Mouse (Mus musculus): Measurements from ENCODE around the gene Dchs2. TPM values are rescaled to one million over a fixed set of nuclear protein-coding genes. Genes with fewer than 3 reads are reported as not detected.

Dchs2 gene
- polyA plus RNA-seq, 1 experiment from 2014 or later, result 0.55 TPM

GRCm38 (mm10) chr3:83136413-83136812 is 8.7 kb downstream of the Dchs2 start:
- no peak overlapping the region for H3K9ac ChIP-seq (ENCODE audit: low read length)
- ATAC-seq (replicated peaks; ENCODE audit: low FRiP score, low TSS enrichment, low read depth) (no peak), DNase-seq (ENCODE audit: low spot score) (peak; percentile 40)
- H3K4me3 ChIP-seq (ENCODE audit: low read depth, low read length), result no peak overlapping the region
- no peak overlapping the region for H3K4me2 ChIP-seq (ENCODE audit: low read length)
- H3K36me3 ChIP-seq (ENCODE audit: control insufficient read depth, insufficient read depth, low read length), result no peaks in the 10 kb centered on the region
- WGBS, result 62% methylated on average over 7 of the region's 7 CpGs
- H3K9me3 ChIP-seq (ENCODE audit: control insufficient read depth, low read length), result no peaks in the 10 kb centered on the region
- peaks cover under 1% of the 10 kb centered on the region; the same call in 1 of the 2 replicates for H3K27me3 ChIP-seq (replicated peaks; ENCODE audit: control insufficient read depth, insufficient read depth, low read length)
- H3K4me1 ChIP-seq (replicated peaks; ENCODE audit: control insufficient read depth, insufficient read depth, low read length), result no peaks in the 10 kb centered on the region
- H3K27ac ChIP-seq (ENCODE audit: low read depth), result no peak overlapping the region

GRCm38 (mm10) chr3:83138820-83139219 is 11.1 kb downstream of the Dchs2 start:
- Histone ChIP-seq H3K27ac (ENCODE audit: low read depth) (no peak overlapping the region), H3K9me3 (ENCODE audit: control insufficient read depth, low read length) (no peaks in the 10 kb centered on the region), H3K4me1 (replicated peaks; ENCODE audit: control insufficient read depth, insufficient read depth, low read length) (no peaks in the 10 kb centered on the region), H3K36me3 (ENCODE audit: control insufficient read depth, insufficient read depth, low read length) (no peaks in the 10 kb centered on the region), H3K4me2 (ENCODE audit: low read length) (no peak overlapping the region), H3K9ac (ENCODE audit: low read length) (no peak overlapping the region), H3K4me3 (ENCODE audit: low read depth, low read length) (no peak overlapping the region), H3K27me3 (replicated peaks; ENCODE audit: control insufficient read depth, insufficient read depth, low read length) (no peaks in the 10 kb centered on the region)
- ATAC-seq (replicated peaks; ENCODE audit: low FRiP score, low TSS enrichment, low read depth), result no peak
- DNase-seq (ENCODE audit: low spot score), result peak; percentile 35
- 65% methylated on average over 2 of the region's 2 CpGs for WGBS

- ATAC-seq (replicated peaks; ENCODE audit: low FRiP score, low TSS enrichment, low read depth), result no peak
- WGBS, result 22% methylated on average over 3 of the region's 3 CpGs
- H3K36me3 ChIP-seq (ENCODE audit: control insufficient read depth, insufficient read depth, low read length), result no peaks in the 10 kb centered on the region
Observed at GRCm38 (mm10) chr3:83145610-83146009, 17.9 kb downstream of the Dchs2 start.

GRCm38 (mm10) chr3:83147273-83148054 is 19.7 kb downstream of the Dchs2 start:
- Histone ChIP-seq H3K36me3 (ENCODE audit: control insufficient read depth, insufficient read depth, low read length) (no peaks in the 10 kb centered on the region), H3K4me2 (ENCODE audit: low read length) (no peak overlapping the region), H3K9ac (ENCODE audit: low read length) (no peak overlapping the region), H3K27ac (ENCODE audit: low read depth) (no peak overlapping the region), H3K27me3 (replicated peaks; ENCODE audit: control insufficient read depth, insufficient read depth, low read length) (no peaks in the 10 kb centered on the region), H3K4me3 (ENCODE audit: low read depth, low read length) (no peak overlapping the region), H3K9me3 (ENCODE audit: control insufficient read depth, low read length) (no peaks in the 10 kb centered on the region), H3K4me1 (replicated peaks; ENCODE audit: control insufficient read depth, insufficient read depth, low read length) (peaks cover 7% of the 10 kb centered on the region; the same call in 1 of the 2 replicates)
- DNase-seq (ENCODE audit: low spot score) (no peak), ATAC-seq (replicated peaks; ENCODE audit: low FRiP score, low TSS enrichment, low read depth) (no peak)
- 75% methylated on average over 6 of the region's 6 CpGs for WGBS

More at GRCm38 (mm10) chr3:83145610-83146009, 17.9 kb downstream of the Dchs2 start:
- Histone ChIP-seq H3K27ac (ENCODE audit: low read depth) (no peak overlapping the region), H3K4me2 (ENCODE audit: low read length) (no peak overlapping the region), H3K27me3 (replicated peaks; ENCODE audit: control insufficient read depth, insufficient read depth, low read length) (no peaks in the 10 kb centered on the region), H3K9ac (ENCODE audit: low read length) (no peak overlapping the region), H3K9me3 (ENCODE audit: control insufficient read depth, low read length) (no peaks in the 10 kb centered on the region), H3K4me1 (replicated peaks; ENCODE audit: control insufficient read depth, insufficient read depth, low read length) (peaks cover 7% of the 10 kb centered on the region; the same call in 1 of the 2 replicates), H3K4me3 (ENCODE audit: low read depth, low read length) (no peak overlapping the region)
- no peak for DNase-seq (ENCODE audit: low spot score)

- Histone ChIP-seq H3K4me3 (ENCODE audit: low read depth, low read length) (no peak overlapping the region), H3K9ac (ENCODE audit: low read length) (no peak overlapping the region), H3K27me3 (replicated peaks; ENCODE audit: control insufficient read depth, insufficient read depth, low read length) (no peaks in the 10 kb centered on the region), H3K36me3 (ENCODE audit: control insufficient read depth, insufficient read depth, low read length) (no peaks in the 10 kb centered on the region), H3K4me2 (ENCODE audit: low read length) (no peak overlapping the region), H3K4me1 (replicated peaks; ENCODE audit: control insufficient read depth, insufficient read depth, low read length) (peaks cover 7% of the 10 kb centered on the region; the same call in 1 of the 2 replicates), H3K27ac (ENCODE audit: low read depth) (no peak overlapping the region), H3K9me3 (ENCODE audit: control insufficient read depth, low read length) (no peaks in the 10 kb centered on the region)
- ATAC-seq (replicated peaks; ENCODE audit: low FRiP score, low TSS enrichment, low read depth) (no peak), DNase-seq (ENCODE audit: low spot score) (no peak)
- WGBS, result 22% methylated on average over 4 of the region's 4 CpGs
Observed at GRCm38 (mm10) chr3:83148055-83148447, 20.3 kb downstream of the Dchs2 start.

- H3K4me2 ChIP-seq (ENCODE audit: low read length), result no peak overlapping the region
- H3K9ac ChIP-seq (ENCODE audit: low read length), result no peak overlapping the region
- no peaks in the 10 kb centered on the region for H3K27me3 ChIP-seq (replicated peaks; ENCODE audit: control insufficient read depth, insufficient read depth, low read length)
- H3K36me3 ChIP-seq (ENCODE audit: control insufficient read depth, insufficient read depth, low read length), result no peaks in the 10 kb centered on the region
- no peak overlapping the region for H3K27ac ChIP-seq (ENCODE audit: low read depth)
- ATAC-seq (replicated peaks; ENCODE audit: low FRiP score, low TSS enrichment, low read depth) (no peak), DNase-seq (ENCODE audit: low spot score) (no peak)
- H3K4me3 ChIP-seq (ENCODE audit: low read depth, low read length), result no peak overlapping the region
- H3K4me1 ChIP-seq (replicated peaks; ENCODE audit: control insufficient read depth, insufficient read depth, low read length), result peaks cover 7% of the 10 kb centered on the region; the same call in 1 of the 2 replicates
- no peaks in the 10 kb centered on the region for H3K9me3 ChIP-seq (ENCODE audit: control insufficient read depth, low read length)
- WGBS, result 39% methylated on average over 3 of the region's 3 CpGs
Observed at GRCm38 (mm10) chr3:83148508-83148907, 20.8 kb downstream of the Dchs2 start.

- Histone ChIP-seq H3K9ac (ENCODE audit: low read length) (no peak overlapping the region), H3K27me3 (replicated peaks; ENCODE audit: control insufficient read depth, insufficient read depth, low read length) (no peaks in the 10 kb centered on the region), H3K4me3 (ENCODE audit: low read depth, low read length) (no peak overlapping the region), H3K4me2 (ENCODE audit: low read length) (no peak overlapping the region), H3K4me1 (replicated peaks; ENCODE audit: control insufficient read depth, insufficient read depth, low read length) (peaks cover 8% of the 10 kb centered on the region; the same call in 1 of the 2 replicates), H3K27ac (ENCODE audit: low read depth) (no peak overlapping the region), H3K36me3 (ENCODE audit: control insufficient read depth, insufficient read depth, low read length) (no peaks in the 10 kb centered on the region), H3K9me3 (ENCODE audit: control insufficient read depth, low read length) (no peaks in the 10 kb centered on the region)
- 18% methylated on average over 4 of the region's 4 CpGs for WGBS
- DNase-seq (ENCODE audit: low spot score) (no peak), ATAC-seq (replicated peaks; ENCODE audit: low FRiP score, low TSS enrichment, low read depth) (peak; percentile 68; the same call in 1 of the 2 replicates)
Observed at GRCm38 (mm10) chr3:83155600-83155999, 27.9 kb downstream of the Dchs2 start.

- no peak overlapping the region for H3K9ac ChIP-seq (ENCODE audit: low read length)
- no peak for ATAC-seq (replicated peaks; ENCODE audit: low FRiP score, low TSS enrichment, low read depth)
- no peak for DNase-seq (ENCODE audit: low spot score)
- WGBS, result 52% methylated on average over 4 of the region's 4 CpGs
- H3K27ac ChIP-seq (ENCODE audit: low read depth), result no peak overlapping the region
- peaks cover 12% of the 10 kb centered on the region; the same call in 1 of the 2 replicates for H3K4me1 ChIP-seq (replicated peaks; ENCODE audit: control insufficient read depth, insufficient read depth, low read length)
- no peak overlapping the region for H3K4me2 ChIP-seq (ENCODE audit: low read length)
- H3K27me3 ChIP-seq (replicated peaks; ENCODE audit: control insufficient read depth, insufficient read depth, low read length), result no peaks in the 10 kb centered on the region
- H3K4me3 ChIP-seq (ENCODE audit: low read depth, low read length), result no peak overlapping the region
- no peaks in the 10 kb centered on the region for H3K9me3 ChIP-seq (ENCODE audit: control insufficient read depth, low read length)
- no peaks in the 10 kb centered on the region for H3K36me3 ChIP-seq (ENCODE audit: control insufficient read depth, insufficient read depth, low read length)
Observed at GRCm38 (mm10) chr3:83156165-83156564, 28.4 kb downstream of the Dchs2 start.
